Mouse (Mus musculus): ENCODE data around the gene Mgat2. TPM values are rescaled to one million over a fixed set of nuclear protein-coding genes. Genes with fewer than 3 reads are reported as not detected.

Mgat2 gene
- polyA plus RNA-seq, 1 experiment from 2014 or later = 28.3 TPM

- Histone ChIP-seq H3K27ac (peak overlapping the region; percentile 95; the same call in 1 of the 2 replicates), H3K36me3 (replicated peaks) (peaks cover 55% of the 10 kb centered on the region), H3K9me3 (no peaks in the 10 kb centered on the region), H3K4me1 (peaks cover 38% of the 10 kb centered on the region), H3K4me3 (peak overlapping the region; percentile 89), H3K27me3 (ENCODE audit: poor library complexity, severe bottlenecking) (no peaks in the 10 kb centered on the region)
- WGBS = 82% methylated on average over 7 of the region's 7 CpGs
- no peak for DNase-seq (ENCODE audit: extremely low spot score, low spot score)
These were observed 1.4 kb downstream of the Mgat2 start for GRCm38 (mm10) chr12:69185371-69185770.

GRCm38 (mm10) chr12:69186811-69187471, 3.0 kb downstream of the Mgat2 start:
- no peak overlapping the region for H3K27ac ChIP-seq
- WGBS = 79% methylated on average over 5 of the region's 5 CpGs
- no peaks in the 10 kb centered on the region for H3K27me3 ChIP-seq (ENCODE audit: poor library complexity, severe bottlenecking)
- H3K9me3 ChIP-seq = no peaks in the 10 kb centered on the region
- no peak overlapping the region; the same call in 1 of the 2 replicates for H3K4me3 ChIP-seq
- no peak for DNase-seq (ENCODE audit: extremely low spot score, low spot score)
- peaks cover 58% of the 10 kb centered on the region for H3K36me3 ChIP-seq (replicated peaks)
- peaks cover 38% of the 10 kb centered on the region for H3K4me1 ChIP-seq

GRCm38 (mm10) chr12:69190074-69190473, 6.1 kb downstream of the Mgat2 start:
- no peaks in the 10 kb centered on the region for H3K9me3 ChIP-seq
- no peak for DNase-seq (ENCODE audit: extremely low spot score, low spot score)
- WGBS = 90% methylated on average over 9 of the region's 9 CpGs
- H3K4me1 ChIP-seq = peaks cover 27% of the 10 kb centered on the region
- no peaks in the 10 kb centered on the region for H3K27me3 ChIP-seq (ENCODE audit: poor library complexity, severe bottlenecking)
- H3K4me3 ChIP-seq = no peak overlapping the region
- peaks cover 71% of the 10 kb centered on the region for H3K36me3 ChIP-seq (replicated peaks)
- H3K27ac ChIP-seq = no peak overlapping the region

GRCm38 (mm10) chr12:69190522-69190921, 6.6 kb downstream of the Mgat2 start:
- no peak for DNase-seq (ENCODE audit: extremely low spot score, low spot score)
- Histone ChIP-seq H3K4me3 (no peak overlapping the region), H3K9me3 (no peaks in the 10 kb centered on the region), H3K27me3 (ENCODE audit: poor library complexity, severe bottlenecking) (no peaks in the 10 kb centered on the region), H3K27ac (no peak overlapping the region), H3K36me3 (replicated peaks) (peaks cover 69% of the 10 kb centered on the region), H3K4me1 (peaks cover 27% of the 10 kb centered on the region)
- 93% methylated on average over 1 of the region's 1 CpGs for WGBS

GRCm38 (mm10) chr12:69191396-69191795, 7.4 kb downstream of the Mgat2 start:
- Histone ChIP-seq H3K27me3 (ENCODE audit: poor library complexity, severe bottlenecking) (no peaks in the 10 kb centered on the region), H3K9me3 (no peaks in the 10 kb centered on the region), H3K36me3 (replicated peaks) (peaks cover 68% of the 10 kb centered on the region), H3K4me3 (no peak overlapping the region), H3K27ac (no peak overlapping the region), H3K4me1 (peaks cover 28% of the 10 kb centered on the region)
- 89% methylated on average over 5 of the region's 5 CpGs for WGBS
- DNase-seq (ENCODE audit: extremely low spot score, low spot score) = no peak

GRCm38 (mm10) chr12:69192637-69193036, 8.7 kb downstream of the Mgat2 start:
- Histone ChIP-seq H3K4me1 (peaks cover 20% of the 10 kb centered on the region), H3K9me3 (no peaks in the 10 kb centered on the region), H3K4me3 (no peak overlapping the region), H3K27ac (no peak overlapping the region), H3K36me3 (replicated peaks) (peaks cover 61% of the 10 kb centered on the region), H3K27me3 (ENCODE audit: poor library complexity, severe bottlenecking) (no peaks in the 10 kb centered on the region)
- DNase-seq (ENCODE audit: extremely low spot score, low spot score) = no peak
- WGBS = 97% methylated on average over 2 of the region's 2 CpGs

GRCm38 (mm10) chr12:69196444-69197377, 12.8 kb downstream of the Mgat2 start, which contains the start of gene Gm49383:
Gene Gm49383, minus strand, starts transcription at chr12:69197104.
- Histone ChIP-seq H3K4me1 (peaks cover 37% of the 10 kb centered on the region), H3K36me3 (replicated peaks) (peaks cover 50% of the 10 kb centered on the region), H3K27ac (peak within 1 kb of the TSS; percentile 94), H3K27me3 (ENCODE audit: poor library complexity, severe bottlenecking) (no peaks in the 10 kb centered on the region), H3K4me3 (peak within 1 kb of the TSS; percentile 83), H3K9me3 (no peaks in the 10 kb centered on the region)
- DNase-seq (ENCODE audit: extremely low spot score, low spot score) = peak; percentile 77
- WGBS = under 1% methylated on average over 75 of the region's 75 CpGs

- H3K9me3 ChIP-seq = no peaks in the 10 kb centered on the region
- under 1% methylated on average over 93 of the region's 94 CpGs for WGBS
- peak; percentile 57 for DNase-seq (ENCODE audit: extremely low spot score, low spot score)
- peak overlapping the region; percentile 94 for H3K27ac ChIP-seq
- H3K4me3 ChIP-seq = peak overlapping the region; percentile 83
- peaks cover 50% of the 10 kb centered on the region for H3K36me3 ChIP-seq (replicated peaks)
- peaks cover 37% of the 10 kb centered on the region for H3K4me1 ChIP-seq
- H3K27me3 ChIP-seq (ENCODE audit: poor library complexity, severe bottlenecking) = no peaks in the 10 kb centered on the region
These were observed 13.6 kb downstream of the Mgat2 start for GRCm38 (mm10) chr12:69197378-69198163.

- H3K27ac ChIP-seq = peak within 1 kb of the TSS; percentile 94
- WGBS = 1% methylated on average over 18 of the region's 18 CpGs
- H3K4me1 ChIP-seq = peaks cover 37% of the 10 kb centered on the region
- H3K27me3 ChIP-seq (ENCODE audit: poor library complexity, severe bottlenecking) = no peaks in the 10 kb centered on the region
- H3K9me3 ChIP-seq = no peaks in the 10 kb centered on the region
- peaks cover 50% of the 10 kb centered on the region for H3K36me3 ChIP-seq (replicated peaks)
- DNase-seq (ENCODE audit: extremely low spot score, low spot score) = peak; percentile 78
- H3K4me3 ChIP-seq = peak within 1 kb of the TSS; percentile 83
These were observed 14.2 kb downstream of the Mgat2 start, which contains the start of gene Dnaaf2 for GRCm38 (mm10) chr12:69198164-69198535. Gene Dnaaf2, minus strand, starts transcription at chr12:69198429.

- Histone ChIP-seq H3K4me3 (peak overlapping the region; percentile 83; the same call in 1 of the 2 replicates), H3K27ac (no peak overlapping the region), H3K27me3 (ENCODE audit: poor library complexity, severe bottlenecking) (no peaks in the 10 kb centered on the region), H3K9me3 (no peaks in the 10 kb centered on the region), H3K4me1 (peaks cover 37% of the 10 kb centered on the region), H3K36me3 (replicated peaks) (peaks cover 53% of the 10 kb centered on the region)
- DNase-seq (ENCODE audit: extremely low spot score, low spot score) = no peak
These were observed 15.0 kb downstream of the Mgat2 start for GRCm38 (mm10) chr12:69198985-69199384.

GRCm38 (mm10) chr12:69204052-69204833, 20.3 kb downstream of the Mgat2 start, which contains the start of gene Gm49384:
Gene Gm49384, minus strand, starts transcription at chr12:69204267.
- 93% methylated on average over 16 of the region's 16 CpGs for WGBS
- Histone ChIP-seq H3K27ac (no peak within 1 kb of the TSS), H3K27me3 (ENCODE audit: poor library complexity, severe bottlenecking) (no peaks in the 10 kb centered on the region), H3K4me1 (peaks cover under 1% of the 10 kb centered on the region), H3K36me3 (replicated peaks) (peaks cover 93% of the 10 kb centered on the region), H3K9me3 (no peaks in the 10 kb centered on the region), H3K4me3 (no peak within 1 kb of the TSS)
- DNase-seq (ENCODE audit: extremely low spot score, low spot score) = no peak

- WGBS = 94% methylated on average over 8 of the region's 8 CpGs
- H3K4me3 ChIP-seq = no peak overlapping the region
- H3K27ac ChIP-seq = no peak overlapping the region
- H3K4me1 ChIP-seq = no peaks in the 10 kb centered on the region
- no peaks in the 10 kb centered on the region for H3K9me3 ChIP-seq
- peaks cover 94% of the 10 kb centered on the region for H3K36me3 ChIP-seq (replicated peaks)
- no peaks in the 10 kb centered on the region for H3K27me3 ChIP-seq (ENCODE audit: poor library complexity, severe bottlenecking)
- DNase-seq (ENCODE audit: extremely low spot score, low spot score) = no peak
These were observed 23.4 kb downstream of the Mgat2 start for GRCm38 (mm10) chr12:69207396-69207795.
